Mouse (Mus musculus): ENCODE measurements around the gene Kif16b.

Kif16b gene

DNA sequence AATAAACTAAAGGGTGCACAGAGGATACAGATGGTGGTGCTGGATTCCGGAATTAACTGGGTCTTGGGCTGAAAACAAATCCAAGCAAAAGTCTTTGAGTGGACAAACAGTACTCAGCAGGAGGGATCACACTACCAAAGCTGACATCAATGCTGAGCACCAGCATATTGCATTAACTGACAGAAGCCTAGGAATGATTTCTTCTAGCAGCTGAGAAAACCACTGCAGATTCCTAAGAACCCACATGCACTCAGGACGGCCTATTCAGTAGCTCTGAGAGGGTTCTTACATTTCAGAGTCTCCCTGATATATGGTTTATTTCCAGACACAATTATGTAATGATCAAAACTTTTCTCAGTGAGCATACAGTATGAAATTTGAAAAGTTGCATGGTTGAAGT lies 162.8 kb downstream of the Kif16b start:
- in situ Hi-C loops (cut with MboI, MseI): loop anchor here in 1 of 2 experiments (5.0 kb wide), 1 partner anchor 69 kb away; no protein-coding TSS in a partner anchor

GRCm38 (mm10) chr2:142735691-142736090 lies 165.6 kb downstream of the Kif16b start:
- in situ Hi-C loops (cut with MboI, MseI): loop anchor here in 1 of 2 experiments (5.0 kb wide), 1 partner anchor 72 kb away; no protein-coding TSS in a partner anchor

GRCm38 (mm10) chr2:142734046-142734445 lies 167.3 kb downstream of the Kif16b start:
- in situ Hi-C loops (cut with MboI, MseI): no loop called here

GRCm38 (mm10) chr2:142732370-142732769 lies 169.0 kb downstream of the Kif16b start:
- in situ Hi-C loops (cut with MboI, MseI): no loop called here

DNA sequence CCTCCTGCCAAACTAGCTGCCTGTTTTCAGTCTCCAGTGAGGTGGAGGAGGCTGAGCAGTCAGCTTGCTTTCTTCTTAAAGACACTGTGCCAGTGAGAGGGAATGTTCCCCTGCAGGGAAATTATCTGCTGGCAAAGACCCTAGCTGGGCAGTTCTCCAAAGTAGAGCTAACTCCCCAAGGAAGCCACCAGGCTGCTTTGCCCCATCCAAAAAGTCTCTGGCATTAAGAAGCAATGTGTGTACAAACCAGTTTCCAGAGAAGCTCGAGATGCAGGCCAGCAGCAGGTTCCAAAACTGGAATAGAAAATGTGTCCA lies 169.6 kb downstream of the Kif16b start:
- in situ Hi-C loops (cut with MboI, MseI): no loop called here

- in situ Hi-C loops (cut with MboI, MseI): no loop called here
Measured at GRCm38 (mm10) chr2:142731016-142731777, 170.1 kb downstream of the Kif16b start.

- in situ Hi-C loops (cut with MboI, MseI): no loop called here
Measured at GRCm38 (mm10) chr2:142724215-142725001, 176.9 kb downstream of the Kif16b start.

DNA sequence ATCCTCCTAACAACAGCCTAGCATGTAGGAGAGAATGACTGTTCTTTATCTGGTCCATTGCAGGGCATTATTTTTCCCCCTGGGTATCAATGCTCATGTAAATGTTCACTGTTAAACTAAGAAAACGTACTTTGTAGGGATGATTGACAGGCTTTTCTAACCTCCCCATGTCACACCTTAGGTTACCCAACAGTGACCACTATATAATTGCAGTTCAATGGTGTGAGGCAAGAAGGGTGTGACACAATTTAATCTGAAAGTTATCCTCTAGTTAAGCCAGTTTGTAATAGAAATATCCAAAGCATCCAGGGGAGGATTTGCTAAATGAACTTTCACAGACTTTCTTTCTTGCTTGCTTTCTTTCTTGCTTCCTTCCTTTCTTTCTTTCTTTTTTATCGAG lies 181.2 kb downstream of the Kif16b start:
- in situ Hi-C loops (cut with MboI, MseI): no loop called here

- in situ Hi-C loops (cut with MboI, MseI): no loop called here
Measured at GRCm38 (mm10) chr2:142718998-142719397, 182.3 kb downstream of the Kif16b start.

DNA sequence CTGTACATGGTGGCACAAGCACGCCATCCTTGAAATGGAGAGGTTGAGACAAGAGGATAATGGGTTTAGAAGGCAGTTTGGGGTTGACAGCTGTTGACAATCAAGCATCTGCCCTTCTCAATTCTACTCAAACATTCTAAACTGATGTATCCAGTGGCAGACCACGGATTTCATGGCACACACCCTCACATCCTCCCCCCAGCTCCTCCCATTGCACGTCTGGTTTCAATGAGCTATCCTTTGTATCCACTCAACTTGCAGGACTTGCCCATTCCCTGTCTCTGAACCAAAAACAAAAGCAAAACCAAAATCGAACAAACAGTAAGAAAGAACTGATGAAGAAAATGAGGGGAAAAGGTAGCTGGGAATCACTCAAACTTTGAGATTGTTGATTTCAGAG lies 183.7 kb downstream of the Kif16b start:
- in situ Hi-C loops (cut with MboI, MseI): no loop called here

GRCm38 (mm10) chr2:142715912-142716260 lies 185.4 kb downstream of the Kif16b start:
- in situ Hi-C loops (cut with MboI, MseI): no loop called here

GRCm38 (mm10) chr2:142715186-142715911 lies 186.0 kb downstream of the Kif16b start:
- in situ Hi-C loops (cut with MboI, MseI): no loop called here

GRCm38 (mm10) chr2:142712727-142713126 lies 188.6 kb downstream of the Kif16b start:
- in situ Hi-C loops (cut with MboI, MseI): no loop called here

DNA sequence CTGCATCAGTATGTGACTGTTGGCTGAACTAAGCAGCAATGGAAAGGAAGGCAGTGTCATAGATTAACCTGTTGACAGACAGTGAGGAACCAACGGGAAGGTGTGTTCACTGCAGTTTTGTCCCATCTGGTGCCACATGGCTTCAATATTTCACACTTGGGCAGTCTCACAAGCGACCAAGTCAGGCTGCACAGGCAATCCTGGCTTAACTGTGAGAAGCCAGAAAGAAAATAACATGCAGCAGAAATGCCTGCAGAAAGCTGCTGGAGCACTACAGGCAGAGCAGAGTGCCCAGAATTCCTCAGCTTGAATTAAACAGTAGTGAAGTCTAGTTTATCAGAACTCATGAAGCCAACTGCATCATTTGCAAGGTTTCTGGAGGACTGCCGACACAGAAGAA lies 192.0 kb downstream of the Kif16b start:
- in situ Hi-C loops (cut with MboI, MseI): no loop called here

DNA sequence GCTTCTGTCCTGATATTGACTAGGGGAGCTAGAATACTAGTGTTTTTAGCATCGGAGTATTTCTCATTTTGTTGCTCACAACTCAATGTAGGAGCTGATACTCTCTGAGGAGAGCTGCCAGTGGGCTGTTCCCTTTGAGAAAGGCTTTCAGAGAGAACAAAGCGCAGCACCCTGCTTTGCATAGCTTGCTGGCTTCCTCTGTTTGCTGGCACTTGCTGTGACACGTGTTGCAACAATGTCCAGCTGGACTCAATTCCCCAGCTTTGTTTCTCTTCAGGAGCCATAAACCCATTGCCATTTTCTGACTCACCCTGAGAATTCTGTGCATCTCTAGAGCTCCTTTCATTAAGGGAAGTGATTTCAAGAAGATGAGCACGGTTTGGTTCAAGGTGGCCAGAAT lies 200.6 kb downstream of the Kif16b start:
- in situ Hi-C loops (cut with MboI, MseI): no loop called here

DNA sequence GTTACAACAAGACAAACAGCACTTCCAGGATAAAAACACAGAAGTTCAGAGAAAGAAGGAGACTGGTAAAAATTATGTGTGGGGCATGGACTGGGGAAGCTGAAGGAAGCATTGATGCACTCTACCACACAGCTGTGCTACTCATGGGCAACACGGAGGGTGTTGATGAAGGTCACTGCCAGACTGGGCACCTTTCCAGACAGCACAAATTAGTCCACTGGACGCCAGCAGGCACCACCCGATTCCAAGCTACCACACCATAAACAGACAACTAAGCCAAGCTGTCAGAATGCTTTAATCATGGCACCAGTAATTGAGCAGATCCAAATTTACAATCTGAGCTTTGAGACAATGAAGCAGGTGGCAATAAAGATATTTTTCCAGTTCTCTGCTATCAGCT lies 202.7 kb downstream of the Kif16b start:
- in situ Hi-C loops (cut with MboI, MseI): no loop called here

DNA sequence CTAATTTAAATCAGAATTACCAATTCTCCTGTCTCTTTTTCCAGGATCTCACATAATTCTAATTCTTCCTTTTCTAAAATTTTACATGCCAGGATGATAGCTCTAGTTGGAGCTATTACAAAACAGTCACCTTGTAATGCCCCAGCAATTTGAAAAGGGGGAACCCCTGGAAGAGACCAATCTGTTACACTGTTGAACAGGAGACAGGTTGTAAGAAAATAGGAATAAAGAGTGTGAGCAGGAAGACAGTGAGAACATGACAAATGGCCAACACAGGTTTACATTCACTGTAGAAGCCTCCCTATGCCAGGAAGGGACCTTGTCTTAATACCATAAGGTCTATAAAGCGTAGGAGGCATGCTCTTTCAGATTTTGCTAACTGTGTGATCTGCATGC lies 206.4 kb downstream of the Kif16b start:
- in situ Hi-C loops (cut with MboI, MseI): no loop called here

DNA sequence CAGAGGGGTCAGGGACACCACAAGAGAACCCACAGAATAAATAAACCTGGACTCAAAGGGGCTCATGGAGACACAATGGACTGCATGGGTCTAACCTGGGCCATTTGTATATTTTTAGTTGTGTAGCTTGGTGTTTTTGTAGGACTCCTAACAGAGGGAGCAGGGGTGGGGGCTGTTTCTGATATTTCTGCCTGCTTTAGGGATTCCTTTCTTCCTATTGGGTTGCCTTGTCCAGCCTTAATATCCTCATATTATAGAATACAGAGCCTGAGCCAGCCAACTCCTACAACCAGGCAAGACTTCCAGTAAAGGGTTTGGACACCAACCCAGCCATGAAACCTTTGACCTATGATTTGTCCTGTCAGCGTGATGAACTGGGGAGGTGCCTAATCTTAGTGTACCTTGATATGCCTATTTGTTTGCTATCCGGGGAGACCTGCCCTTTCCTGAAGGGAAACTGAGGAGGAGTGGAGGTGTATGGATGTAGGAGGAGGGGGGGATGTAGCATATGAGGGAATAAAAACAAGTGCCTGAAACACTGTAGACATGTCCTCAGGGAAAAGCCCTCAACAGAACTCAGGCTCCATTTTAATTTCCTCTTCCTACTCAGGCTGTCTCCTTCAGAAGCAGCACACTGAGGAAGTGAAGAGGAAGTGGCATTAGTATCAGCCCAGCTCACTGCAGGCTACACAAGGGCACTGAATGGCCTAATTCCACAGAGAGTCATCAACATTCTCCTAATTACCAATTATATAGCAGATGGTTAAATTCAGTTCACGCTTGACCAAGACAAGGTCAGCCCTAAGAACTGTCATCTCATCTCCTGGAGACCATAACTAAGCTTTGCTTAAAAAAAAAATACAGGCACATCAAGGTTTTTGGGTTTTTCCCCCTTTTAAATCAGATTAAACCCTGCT lies 207.1 kb downstream of the Kif16b start:
- in situ Hi-C loops (cut with MboI, MseI): no loop called here

GRCm38 (mm10) chr2:142693461-142693860 lies 207.9 kb downstream of the Kif16b start:
- in situ Hi-C loops (cut with MboI, MseI): no loop called here

GRCm38 (mm10) chr2:142689496-142689895 lies 211.8 kb downstream of the Kif16b start:
- in situ Hi-C loops (cut with MboI, MseI): no loop called here

DNA sequence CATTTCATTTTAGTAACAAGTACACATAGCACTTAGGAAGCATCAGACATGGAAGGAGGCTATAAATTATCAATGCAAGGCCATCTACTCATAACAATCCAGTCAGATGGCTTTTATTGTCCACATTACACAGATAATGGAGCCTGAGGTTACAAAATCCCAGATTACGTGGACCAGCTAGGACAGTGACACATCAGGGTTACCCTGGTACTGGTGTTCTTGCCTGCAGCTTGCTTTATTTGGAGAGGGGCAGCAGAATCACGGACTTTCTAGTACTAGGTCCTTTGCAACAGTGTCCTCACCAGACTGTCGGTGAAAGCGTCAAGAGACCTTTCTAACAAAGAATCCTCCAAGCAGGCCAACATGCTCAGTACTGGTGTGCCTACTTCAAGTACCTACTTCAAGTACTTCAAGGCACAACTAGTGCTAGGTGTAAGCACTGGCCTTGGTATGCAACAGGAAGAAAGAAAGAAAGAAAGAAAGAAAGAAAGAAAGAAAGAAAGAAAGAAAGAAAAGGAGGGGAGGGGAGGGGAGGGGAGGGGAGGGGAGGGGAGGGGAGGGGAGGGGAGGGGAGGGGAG lies 213.3 kb downstream of the Kif16b start:
- in situ Hi-C loops (cut with MboI, MseI): no loop called here
